Mouse (Mus musculus): ENCODE results near the gene Olfr806. TPM values are rescaled to one million over a fixed set of nuclear protein-coding genes. Genes with fewer than 3 reads are reported as not detected.

Olfr806 gene
- not detected in 2 replicates for total RNA-seq (2012; rRNA removed)

DNA sequence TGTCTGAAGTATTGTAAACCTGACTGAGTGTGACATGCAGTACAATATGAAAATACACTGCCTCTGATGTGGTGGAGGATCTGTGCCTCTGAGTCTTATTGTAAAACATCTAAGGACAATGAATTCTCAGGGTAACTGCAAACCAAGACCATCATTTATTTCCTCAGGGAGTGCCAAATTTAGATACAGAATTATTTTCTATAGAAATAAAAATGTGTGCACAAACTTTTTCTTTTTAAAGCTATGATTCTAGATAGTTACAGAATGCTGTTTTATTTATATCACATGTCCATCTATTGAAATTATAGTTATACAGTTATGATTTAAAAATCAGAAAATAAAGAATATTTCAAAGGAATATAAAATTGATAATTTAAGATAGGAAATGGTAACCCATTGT, at the start of gene Olfr806:
TSS of gene Olfr806 (minus strand) at position 101 of the 400 bp plus-strand sequence.
- Histone ChIP-seq H3K4me1 (ENCODE audit: control insufficient read depth in 2 of 2, insufficient read depth in 2 of 2, low read length in 2 of 2, poor library complexity in 1 of 2) (no peaks in the 10 kb centered on the region), H3K9me3 (ENCODE audit: control insufficient read depth, insufficient read depth, low read depth, low read length) (no peaks in the 10 kb centered on the region)
- in situ Hi-C loops (cut with MboI; ENCODE audit: low sequenced_read_pairs in 2 of 2, unreplicated experiment in 2 of 2), result no loop called here

DNA sequence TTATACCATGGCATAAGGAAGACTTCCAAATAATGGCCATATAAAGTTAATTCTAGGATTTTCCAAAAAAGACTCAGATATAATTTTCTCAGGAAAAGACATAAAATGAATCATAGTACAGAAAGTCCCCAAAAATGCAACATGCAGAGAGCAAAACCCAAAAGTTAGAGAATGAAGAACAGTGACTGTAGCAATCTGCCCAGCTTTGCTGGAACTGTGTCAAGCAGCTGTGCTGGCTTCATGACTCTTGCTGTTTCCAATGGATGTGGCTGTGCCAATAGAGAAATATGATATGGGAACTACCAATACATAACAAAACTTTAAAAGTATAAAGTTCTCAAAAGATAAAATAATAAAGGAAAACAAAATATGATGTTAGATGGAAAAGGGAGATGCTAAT, 36.4 kb upstream of the Olfr806 start:
- Histone ChIP-seq H3K36me3 (ENCODE audit: control insufficient read depth, insufficient read depth, low read length, poor library complexity, severe bottlenecking) (no peaks in the 10 kb centered on the region), H3K4me1 (ENCODE audit: control insufficient read depth in 2 of 2, insufficient read depth in 2 of 2, low read length in 2 of 2, poor library complexity in 1 of 2) (no peaks in the 10 kb centered on the region), H3K4me3 (ENCODE audit: insufficient read depth in 1 of 2, low read depth in 1 of 2, low read length in 2 of 2, poor library complexity in 1 of 2, severe bottlenecking in 1 of 2) (no peak overlapping the region), H3K9ac (ENCODE audit: insufficient read depth, low read depth, low read length, poor library complexity, severe bottlenecking) (no peak overlapping the region), H3K9me3 (ENCODE audit: control insufficient read depth, insufficient read depth, low read depth, low read length) (no peaks in the 10 kb centered on the region), H3K27ac (ENCODE audit: insufficient read depth, low read depth, low read length, poor library complexity, severe bottlenecking) (no peak overlapping the region)
- in situ Hi-C loops (cut with MboI; ENCODE audit: low sequenced_read_pairs in 2 of 2, unreplicated experiment in 2 of 2), result no loop called here
- no peak for TF ChIP-seq CHD2 (IDR thresholded peaks at IDR 0.05; ENCODE audit: low read depth, low read length)
- no peak for DNase-seq (ENCODE audit: low read depth, low spot score)

More for the DNA sequence above, at the start of gene Olfr806:
- Histone ChIP-seq H3K4me3 (ENCODE audit: insufficient read depth in 1 of 2, low read depth in 1 of 2, low read length in 2 of 2, poor library complexity in 1 of 2, severe bottlenecking in 1 of 2) (no peak within 1 kb of the TSS), H3K36me3 (ENCODE audit: control insufficient read depth, insufficient read depth, low read length, poor library complexity, severe bottlenecking) (no peaks in the 10 kb centered on the region), H3K27ac (ENCODE audit: insufficient read depth, low read depth, low read length, poor library complexity, severe bottlenecking) (no peak within 1 kb of the TSS), H3K9ac (ENCODE audit: insufficient read depth, low read depth, low read length, poor library complexity, severe bottlenecking) (no peak within 1 kb of the TSS)
- TF ChIP-seq ZNF384 (IDR thresholded peaks at IDR 0.05; ENCODE audit: low read depth, low read length) (no peak), ZC3H11A (IDR thresholded peaks at IDR 0.05; ENCODE audit: borderline replicate concordance, low read depth, low read length) (no peak), CHD2 (IDR thresholded peaks at IDR 0.05; ENCODE audit: low read depth, low read length) (no peak), HCFC1 (IDR thresholded peaks at IDR 0.05; ENCODE audit: borderline replicate concordance, insufficient read depth, low read length) (no peak), MAFK (IDR thresholded peaks at IDR 0.05; ENCODE audit: insufficient read depth, low read depth, low read length) (no peak)
- DNase-seq (ENCODE audit: low read depth, low spot score), result no peak

DNA sequence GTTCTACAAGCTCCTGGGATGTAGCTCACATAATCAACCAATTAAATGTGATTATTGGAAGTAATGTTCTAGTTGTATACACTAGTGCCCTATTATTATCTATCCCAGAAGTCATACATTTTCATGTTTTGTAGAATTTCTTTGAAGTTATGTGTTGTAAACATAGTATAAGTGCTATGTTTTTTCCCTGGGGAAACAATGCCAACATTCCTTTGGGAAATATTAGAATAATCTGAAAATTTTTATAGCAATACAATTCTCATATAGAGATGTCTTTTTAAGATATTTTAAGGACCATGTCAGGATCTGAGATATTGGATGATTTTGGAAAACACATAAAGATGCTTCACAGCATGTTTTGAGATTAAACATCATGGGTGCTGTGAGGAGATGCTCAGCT, 32.6 kb upstream of the Olfr806 start, which contains the start of gene Olfr809:
TSS of gene Olfr809 (plus strand) at position 301 of the 400 bp plus-strand sequence.
- TF ChIP-seq MAFK (IDR thresholded peaks at IDR 0.05; ENCODE audit: insufficient read depth, low read depth, low read length) (no peak), ZNF384 (IDR thresholded peaks at IDR 0.05; ENCODE audit: low read depth, low read length) (no peak), HCFC1 (IDR thresholded peaks at IDR 0.05; ENCODE audit: borderline replicate concordance, insufficient read depth, low read length) (no peak)
- no peaks in the 10 kb centered on the region for H3K9me3 ChIP-seq (ENCODE audit: control insufficient read depth, insufficient read depth, low read depth, low read length)
- no peak for DNase-seq (ENCODE audit: low read depth, low spot score)
- in situ Hi-C loops (cut with MboI; ENCODE audit: low sequenced_read_pairs in 2 of 2, unreplicated experiment in 2 of 2), result no loop called here
- no peak within 1 kb of the TSS for H3K9ac ChIP-seq (ENCODE audit: insufficient read depth, low read depth, low read length, poor library complexity, severe bottlenecking)
- no peaks in the 10 kb centered on the region for H3K4me1 ChIP-seq (ENCODE audit: control insufficient read depth in 2 of 2, insufficient read depth in 2 of 2, low read length in 2 of 2, poor library complexity in 1 of 2)
- H3K27ac ChIP-seq (ENCODE audit: insufficient read depth, low read depth, low read length, poor library complexity, severe bottlenecking), result no peak within 1 kb of the TSS
- H3K4me3 ChIP-seq (ENCODE audit: insufficient read depth in 1 of 2, low read depth in 1 of 2, low read length in 2 of 2, poor library complexity in 1 of 2, severe bottlenecking in 1 of 2), result no peak within 1 kb of the TSS
- H3K36me3 ChIP-seq (ENCODE audit: control insufficient read depth, insufficient read depth, low read length, poor library complexity, severe bottlenecking), result no peaks in the 10 kb centered on the region

DNA sequence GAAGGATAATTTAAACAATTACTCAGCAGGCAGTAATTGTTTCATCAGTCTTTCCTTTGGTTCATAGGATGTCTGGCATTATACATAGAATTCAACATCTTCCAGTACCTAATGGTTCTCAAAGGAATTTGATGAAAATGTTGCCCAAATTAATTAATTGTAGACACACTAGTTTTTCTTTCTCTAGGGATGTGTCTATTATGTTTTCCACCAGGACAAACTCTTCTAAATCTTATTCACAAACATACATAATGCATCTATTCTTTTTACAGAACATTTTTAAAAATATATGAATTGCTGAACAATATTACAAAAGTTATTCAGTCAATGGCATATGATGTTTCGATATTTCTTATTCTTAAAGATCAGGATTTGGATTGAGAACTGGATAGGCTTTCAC, 23.5 kb upstream of the Olfr806 start, which contains the start of gene Olfr808:
TSS of gene Olfr808 (plus strand) at position 301 of the 400 bp plus-strand sequence.
- Histone ChIP-seq H3K27ac (ENCODE audit: insufficient read depth, low read depth, low read length, poor library complexity, severe bottlenecking) (no peak within 1 kb of the TSS), H3K9ac (ENCODE audit: insufficient read depth, low read depth, low read length, poor library complexity, severe bottlenecking) (no peak within 1 kb of the TSS), H3K4me1 (ENCODE audit: control insufficient read depth in 2 of 2, insufficient read depth in 2 of 2, low read length in 2 of 2, poor library complexity in 1 of 2) (no peaks in the 10 kb centered on the region), H3K36me3 (ENCODE audit: control insufficient read depth, insufficient read depth, low read length, poor library complexity, severe bottlenecking) (no peaks in the 10 kb centered on the region), H3K9me3 (ENCODE audit: control insufficient read depth, insufficient read depth, low read depth, low read length) (no peaks in the 10 kb centered on the region), H3K4me3 (ENCODE audit: insufficient read depth in 1 of 2, low read depth in 1 of 2, low read length in 2 of 2, poor library complexity in 1 of 2, severe bottlenecking in 1 of 2) (no peak within 1 kb of the TSS)
- in situ Hi-C loops (cut with MboI; ENCODE audit: low sequenced_read_pairs in 2 of 2, unreplicated experiment in 2 of 2), result no loop called here
- no peak for TF ChIP-seq ZC3H11A (IDR thresholded peaks at IDR 0.05; ENCODE audit: borderline replicate concordance, low read depth, low read length)
- TF ChIP-seq ZNF384 (IDR thresholded peaks at IDR 0.05; ENCODE audit: low read depth, low read length), result no peak
- no peak for TF ChIP-seq HCFC1 (IDR thresholded peaks at IDR 0.05; ENCODE audit: borderline replicate concordance, insufficient read depth, low read length)
- no peak for TF ChIP-seq CHD2 (IDR thresholded peaks at IDR 0.05; ENCODE audit: low read depth, low read length)
- no peak for TF ChIP-seq MAFK (IDR thresholded peaks at IDR 0.05; ENCODE audit: insufficient read depth, low read depth, low read length)
- no peak for DNase-seq (ENCODE audit: low read depth, low spot score)

DNA sequence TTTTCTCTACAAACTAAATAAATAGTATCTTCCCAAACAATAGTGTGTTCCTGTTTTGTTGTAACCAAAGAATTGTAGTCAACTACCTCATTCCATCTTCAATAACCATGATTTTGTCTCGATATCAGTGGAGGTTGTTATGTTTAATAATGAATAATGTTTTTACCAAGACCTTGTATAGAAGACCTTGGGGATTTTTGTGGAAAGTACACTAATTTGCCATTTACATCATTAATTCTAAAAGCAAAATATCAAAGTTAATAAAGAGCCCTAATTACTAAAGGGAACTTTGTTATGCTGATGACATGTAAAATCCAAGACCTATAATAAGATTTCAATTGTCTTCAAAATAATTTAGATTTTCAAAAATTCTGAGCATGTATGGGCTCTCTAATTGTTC, 16.0 kb upstream of the Olfr806 start, which contains the start of gene Olfr807:
TSS of gene Olfr807 (minus strand) at position 101 of the 400 bp plus-strand sequence.
- no peak within 1 kb of the TSS for H3K4me3 ChIP-seq (ENCODE audit: insufficient read depth in 1 of 2, low read depth in 1 of 2, low read length in 2 of 2, poor library complexity in 1 of 2, severe bottlenecking in 1 of 2)
- H3K9me3 ChIP-seq (ENCODE audit: control insufficient read depth, insufficient read depth, low read depth, low read length), result no peaks in the 10 kb centered on the region
- no peak within 1 kb of the TSS for H3K27ac ChIP-seq (ENCODE audit: insufficient read depth, low read depth, low read length, poor library complexity, severe bottlenecking)
- no peaks in the 10 kb centered on the region for H3K4me1 ChIP-seq (ENCODE audit: control insufficient read depth in 2 of 2, insufficient read depth in 2 of 2, low read length in 2 of 2, poor library complexity in 1 of 2)
- no peaks in the 10 kb centered on the region for H3K36me3 ChIP-seq (ENCODE audit: control insufficient read depth, insufficient read depth, low read length, poor library complexity, severe bottlenecking)
- TF ChIP-seq CHD2 (IDR thresholded peaks at IDR 0.05; ENCODE audit: low read depth, low read length) (no peak), ZNF384 (IDR thresholded peaks at IDR 0.05; ENCODE audit: low read depth, low read length) (no peak), MAFK (IDR thresholded peaks at IDR 0.05; ENCODE audit: insufficient read depth, low read depth, low read length) (no peak), ZC3H11A (IDR thresholded peaks at IDR 0.05; ENCODE audit: borderline replicate concordance, low read depth, low read length) (no peak), HCFC1 (IDR thresholded peaks at IDR 0.05; ENCODE audit: borderline replicate concordance, insufficient read depth, low read length) (no peak)
- DNase-seq (ENCODE audit: low read depth, low spot score), result no peak
- H3K9ac ChIP-seq (ENCODE audit: insufficient read depth, low read depth, low read length, poor library complexity, severe bottlenecking), result no peak within 1 kb of the TSS
- in situ Hi-C loops (cut with MboI; ENCODE audit: low sequenced_read_pairs in 2 of 2, unreplicated experiment in 2 of 2), result no loop called here

All from ES-E14 (cell line).